In genomic region chr3:103916839-103917237, GRCm38 (mm10) we compare ENCODE assay signal across 8 mouse cellular contexts. TPM values are rescaled to one million over a fixed set of nuclear protein-coding genes. Genes with fewer than 3 reads are reported as not detected.
A peak's percentile ranks its signal among the peaks of the same experiment; 100 is the strongest.
DNase-seq lines count a peak whose midpoint lies in the region; ATAC-seq lines count a peak whose summit lies in the region.
"Had no signal": no experiment of that assay in that cellular context is flagged by ENCODE, and none has a peak within 500 bp of the region (broad histone marks: within the 10 kb centered on the region; RNA-seq: fewer than 3 reads in every experiment).

No protein-coding gene starts in this region.

- peak overlapping the region; percentile 75 for H3K4me2 ChIP-seq in forebrain, embryonic 14.5 days (ENCODE audit: low read length)
- peak overlapping the region; percentile 70 for H3K4me2 ChIP-seq in limb, embryonic 13.5 days (replicated peaks)
- H3K4me2 ChIP-seq in stomach, embryonic 15.5 days = peak overlapping the region; percentile 62

- DNase-seq in forebrain, embryonic 14.5 days (ENCODE audit: low spot score) = no peak
- no peak for DNase-seq in right cerebral cortex, postnatal 25 days
- no peak for DNase-seq in adrenal gland, postnatal 10 days

- H3K36me3 ChIP-seq in megakaryocyte, embryonic 14.5 days (replicated peaks; ENCODE audit: low read length) = peaks cover 9% of the 10 kb centered on the region
- no peaks in the 10 kb centered on the region for H3K36me3 ChIP-seq in forebrain, embryonic 14.5 days (ENCODE audit: control insufficient read depth, insufficient read depth, low read length)
- H3K36me3 ChIP-seq in limb, embryonic 13.5 days = 0 out of 2 replicates have a peak, but pooled peaks cover 4% of the 10 kb centered on the region
- no peaks in the 10 kb centered on the region for H3K36me3 ChIP-seq in stomach, embryonic 15.5 days

- no peak overlapping the region for H3K27ac ChIP-seq in forebrain, embryonic 14.5 days (ENCODE audit: low read depth, low read length)
- H3K27ac ChIP-seq in limb, embryonic 13.5 days = no peak overlapping the region
- H3K27ac ChIP-seq in stomach, embryonic 15.5 days = no peak overlapping the region

- H3K9ac ChIP-seq in forebrain, embryonic 14.5 days (ENCODE audit: low read length) = peak overlapping the region; percentile 54
- peak overlapping the region; percentile 45; the same call in 1 of the 2 replicates for H3K9ac ChIP-seq in limb, embryonic 13.5 days
- H3K9ac ChIP-seq in stomach, embryonic 15.5 days = no peak overlapping the region

- peaks cover 32% of the 10 kb centered on the region for H3K4me1 ChIP-seq in megakaryocyte, embryonic 14.5 days
- H3K4me1 ChIP-seq in forebrain, embryonic 14.5 days (ENCODE audit: control insufficient read depth, insufficient read depth, low read length) = peaks cover 9% of the 10 kb centered on the region
- peaks cover 11% of the 10 kb centered on the region for H3K4me1 ChIP-seq in limb, embryonic 13.5 days
- peaks cover 5% of the 10 kb centered on the region; the same call in 1 of the 2 replicates for H3K4me1 ChIP-seq in stomach, embryonic 15.5 days

- H3K4me3 ChIP-seq in megakaryocyte, embryonic 14.5 days (replicated peaks) = peak overlapping the region; percentile 98
- H3K4me3 ChIP-seq in forebrain, embryonic 14.5 days (ENCODE audit: low read depth, low read length) = peak overlapping the region; percentile 79
- H3K4me3 ChIP-seq in limb, embryonic 13.5 days = peak overlapping the region; percentile 97
- peak overlapping the region; percentile 26; the same call in 1 of the 2 replicates for H3K4me3 ChIP-seq in stomach, embryonic 15.5 days (replicated peaks)

- ATAC-seq in megakaryocyte, adult 5-6 weeks (ENCODE audit: poor library complexity, severe bottlenecking) = no peak
- no peak for ATAC-seq in forebrain, embryonic 14.5 days
- no peak for ATAC-seq in limb, embryonic 13.5 days (ENCODE audit: low FRiP score, low read depth)
- no peak for ATAC-seq in stomach, embryonic 15.5 days (ENCODE audit: insufficient read depth, low FRiP score, low read depth)
- ATAC-seq: activated CD4-positive, CD25-positive, alpha-beta regulatory T cell, adult 4 months had no signal

- no peaks in the 10 kb centered on the region for H3K27me3 ChIP-seq in megakaryocyte, embryonic 14.5 days (replicated peaks)
- no peaks in the 10 kb centered on the region for H3K27me3 ChIP-seq in forebrain, embryonic 14.5 days (replicated peaks; ENCODE audit: control insufficient read depth, insufficient read depth, low read length)
- H3K27me3 ChIP-seq in limb, embryonic 13.5 days = no peaks in the 10 kb centered on the region
- no peaks in the 10 kb centered on the region for H3K27me3 ChIP-seq in stomach, embryonic 15.5 days (replicated peaks)

- no peaks in the 10 kb centered on the region for H3K9me3 ChIP-seq in megakaryocyte, embryonic 14.5 days
- H3K9me3 ChIP-seq in forebrain, embryonic 14.5 days (replicated peaks; ENCODE audit: control insufficient read depth, low read length) = no peaks in the 10 kb centered on the region
- H3K9me3 ChIP-seq in limb, embryonic 13.5 days = no peaks in the 10 kb centered on the region
- H3K9me3 ChIP-seq in stomach, embryonic 15.5 days = no peaks in the 10 kb centered on the region

- 67% methylated on average over 3 of the region's 3 CpGs for WGBS in forebrain, embryonic 14.5 days
- WGBS in limb, embryonic 13.5 days = 68% methylated on average over 3 of the region's 3 CpGs
- WGBS in stomach, embryonic 15.5 days = 41% methylated on average over 3 of the region's 3 CpGs

RNA-seq across cellular contexts. Expression of gene Rsbn1, which starts 2.9 kb away (rescaled TPM):
- polyA plus RNA-seq in megakaryocyte, embryonic 14.5 days (2012; ENCODE audit: insufficient read depth, low replicate concordance) = 9.0 and 18.1 TPM in 2 replicates
- total RNA-seq in megakaryocyte, adult 5-6 weeks (2015) = 24.0 and 31.8 TPM in 2 replicates
- 29.1 and 31.1 TPM in 2 replicates for total RNA-seq in megakaryocyte, adult 5-6 weeks (2017)
- 19.0 and 23.7 TPM in 2 replicates for polyA plus RNA-seq in forebrain, embryonic 14.5 days (2014; fragmentation: Nextera tagmentation; extraction: Ambion mirVana)
- polyA plus RNA-seq in limb, embryonic 13.5 days (2015; fragmentation: Nextera tagmentation; extraction: Ambion mirVana) = 14.4 and 14.6 TPM in 2 replicates
- polyA plus RNA-seq in stomach, embryonic 15.5 days (2015; fragmentation: Nextera tagmentation; extraction: Ambion mirVana) = 10.2 and 11.7 TPM in 2 replicates
- total RNA-seq in adrenal gland, postnatal 10 days (2021) = 10 to 100 TPM; 16.0 to 17.7 TPM

RNA-seq across cellular contexts. Expression of gene Phtf1, which starts 51.1 kb away (rescaled TPM):
- 4.0 and 5.0 TPM in 2 replicates for polyA plus RNA-seq in megakaryocyte, embryonic 14.5 days (2012; ENCODE audit: insufficient read depth, low replicate concordance)
- total RNA-seq in megakaryocyte, adult 5-6 weeks (2015) = 9.8 and 11.3 TPM in 2 replicates
- total RNA-seq in megakaryocyte, adult 5-6 weeks (2017) = 14.7 and 16.3 TPM in 2 replicates
- 30.9 and 35.3 TPM in 2 replicates for polyA plus RNA-seq in forebrain, embryonic 14.5 days (2014; fragmentation: Nextera tagmentation; extraction: Ambion mirVana)
- 35.9 and 36.2 TPM in 2 replicates for polyA plus RNA-seq in limb, embryonic 13.5 days (2015; fragmentation: Nextera tagmentation; extraction: Ambion mirVana)
- 23.6 and 25.3 TPM in 2 replicates for polyA plus RNA-seq in stomach, embryonic 15.5 days (2015; fragmentation: Nextera tagmentation; extraction: Ambion mirVana)
- total RNA-seq in adrenal gland, postnatal 10 days (2021) = 10 to 100 TPM; 16.4 to 19.4 TPM

RNA-seq across cellular contexts. Expression of gene Ptpn22, which starts 57.2 kb away (rescaled TPM):
- 3.6 TPM in 1 of 2 replicates, not detected in the other for polyA plus RNA-seq in megakaryocyte, embryonic 14.5 days (2012; ENCODE audit: insufficient read depth, low replicate concordance)
- 140 and 154 TPM in 2 replicates for total RNA-seq in megakaryocyte, adult 5-6 weeks (2015)
- total RNA-seq in megakaryocyte, adult 5-6 weeks (2017) = 84.6 and 105 TPM in 2 replicates
- 0.17 and 0.49 TPM in 2 replicates for polyA plus RNA-seq in forebrain, embryonic 14.5 days (2014; fragmentation: Nextera tagmentation; extraction: Ambion mirVana)
- polyA plus RNA-seq in limb, embryonic 13.5 days (2015; fragmentation: Nextera tagmentation; extraction: Ambion mirVana) = 0.34 and 0.64 TPM in 2 replicates
- polyA plus RNA-seq in stomach, embryonic 15.5 days (2015; fragmentation: Nextera tagmentation; extraction: Ambion mirVana) = 1.8 TPM in 2 replicates
- total RNA-seq in adrenal gland, postnatal 10 days (2021) = 1 to 10 TPM; 2.6 to 3.2 TPM

Comparison
In these comparisons a context has a peak if more than half of its experiments do, and no peak if none do; other contexts are left out.
1. H3K4me3 ChIP-seq: peak in every context shown above with its lines; median percentile 98 in megakaryocyte, embryonic 14.5 days; 97 in limb, embryonic 13.5 days; 79 in forebrain, embryonic 14.5 days; 26 in stomach, embryonic 15.5 days.